Mouse (Mus musculus) ES-CJ7 (cell line): ENCODE data around the gene Gpc6.

Source experiments
- DNase-seq: peaks from one replicate; pipeline ENCODE4 v3.0.0; 2011; ENCODE audit warnings: low read depth, low spot score

The Gpc6 gene

DNA sequence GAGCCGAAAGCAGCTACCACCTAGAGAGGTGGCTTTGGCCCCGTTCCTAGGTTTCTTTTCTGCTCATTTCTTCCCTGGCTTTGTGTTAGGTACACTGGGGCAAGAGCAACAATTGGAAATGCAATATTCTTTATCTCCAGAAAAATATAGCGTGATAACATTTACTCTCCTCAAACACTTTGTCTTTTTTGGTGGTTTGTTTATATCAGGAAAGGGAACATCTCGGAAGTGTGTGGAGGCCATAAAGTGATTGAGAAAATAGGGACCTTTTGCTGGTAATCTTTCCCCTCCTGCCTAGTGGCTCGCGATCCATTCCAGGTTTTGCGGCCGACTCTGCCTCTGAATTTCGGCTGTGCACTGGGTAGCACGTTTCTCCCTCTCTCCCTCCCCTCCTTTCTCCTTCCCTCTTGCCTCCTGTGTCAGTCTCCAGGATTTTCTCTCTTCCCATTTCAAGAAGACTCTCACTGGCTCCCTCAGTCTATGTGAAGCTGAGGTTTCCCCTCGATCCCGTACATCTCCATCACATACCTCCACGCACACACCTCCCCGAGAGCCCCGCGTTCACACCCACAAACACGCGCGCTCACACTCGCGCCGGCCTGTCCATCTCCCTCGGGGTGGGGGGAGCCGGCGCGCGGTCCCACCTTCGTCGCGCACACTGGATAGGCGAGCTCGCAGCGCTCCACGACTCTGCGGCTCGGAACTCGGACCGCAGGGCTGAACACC is at the start of gene Gpc6:
TSS of gene Gpc6 (plus strand) at position 440 of the 726 bp plus-strand sequence.
- DNase-seq = peak; percentile 87

DNA sequence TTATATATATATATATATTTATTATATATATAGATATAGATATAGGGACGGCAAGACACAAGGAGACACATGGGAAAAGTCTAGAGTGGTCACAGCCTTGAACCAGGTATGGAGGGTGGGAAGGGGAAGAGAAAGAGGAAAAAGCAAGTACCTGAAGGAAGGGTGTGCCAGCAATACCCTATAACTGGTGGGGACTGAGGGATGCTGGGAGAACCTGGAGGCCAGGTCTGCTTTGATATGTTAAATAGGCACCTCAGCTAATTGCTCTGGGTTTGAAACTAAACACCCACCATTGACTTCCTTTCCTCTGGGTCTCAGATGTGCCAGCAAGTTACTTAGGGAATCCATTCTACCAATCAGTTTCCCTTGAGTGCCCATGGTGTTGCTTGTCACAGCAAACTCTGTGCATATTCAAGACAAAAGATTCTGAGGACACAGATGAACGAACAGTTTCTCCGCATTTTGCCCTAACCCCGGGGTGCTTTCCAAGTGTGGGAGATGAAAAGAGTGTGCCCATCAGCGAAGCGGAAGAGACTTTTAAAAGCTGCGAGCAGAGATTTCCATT is 42.6 kb upstream of the Gpc6 start:
- peak; percentile 55 for DNase-seq

DNA sequence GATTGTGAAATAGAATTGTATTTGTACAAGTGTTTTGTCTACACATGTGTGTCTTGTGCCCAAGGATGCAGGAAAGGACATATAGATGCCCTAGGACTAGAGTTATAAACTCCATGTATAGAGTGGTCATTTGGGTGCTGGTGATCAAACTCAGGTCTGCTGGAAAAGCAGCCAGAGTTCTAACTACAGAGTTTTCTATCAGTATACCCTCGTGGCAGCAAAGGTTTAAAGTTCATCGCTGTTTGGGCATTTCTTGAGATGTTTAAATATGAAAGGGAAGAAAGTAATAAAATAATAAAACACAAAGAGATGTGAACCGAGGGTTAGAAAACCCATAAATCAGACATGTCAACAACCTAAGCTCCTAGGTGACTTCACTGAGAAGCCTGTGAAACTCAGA is 30.8 kb upstream of the Gpc6 start:
- DNase-seq = no peak

DNA sequence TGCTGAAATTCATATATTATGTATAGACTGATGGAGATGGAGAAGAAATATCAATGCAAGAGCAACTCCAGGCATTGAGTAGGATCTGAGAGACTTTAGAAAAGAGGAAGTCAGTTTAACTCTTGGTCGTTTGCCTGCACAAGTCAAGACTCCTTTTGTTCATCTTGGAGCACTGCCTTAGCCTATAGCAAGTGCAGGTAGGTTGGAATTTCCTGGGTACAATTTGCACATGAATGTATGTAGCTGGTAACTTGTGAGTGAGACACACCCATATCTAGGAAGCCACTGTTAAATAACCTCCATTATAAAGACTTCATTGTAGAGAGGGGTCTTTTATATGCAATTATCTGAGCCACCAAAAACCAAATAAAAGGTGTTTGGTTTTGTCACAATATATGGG is 27.1 kb upstream of the Gpc6 start:
- DNase-seq = peak; percentile 87

DNA sequence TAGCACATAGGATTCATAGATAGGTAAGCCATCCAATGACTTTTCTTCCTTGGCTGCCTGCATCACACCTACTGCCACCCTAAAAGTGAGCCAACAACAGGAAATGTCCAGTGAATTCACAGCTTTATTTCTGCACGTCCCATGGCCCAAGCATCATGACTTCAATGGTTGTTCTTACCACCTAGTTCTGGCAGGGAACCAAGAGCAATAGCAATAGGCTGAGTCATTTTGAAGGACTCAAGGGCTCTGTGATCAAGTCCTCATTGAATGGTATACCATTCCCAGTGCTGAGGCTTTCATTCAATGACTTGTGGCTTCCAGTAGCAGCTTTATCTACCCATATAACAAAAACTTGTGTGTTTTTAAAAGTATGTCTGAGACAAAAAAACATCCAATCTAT is 13.3 kb upstream of the Gpc6 start:
- DNase-seq = no peak

DNA sequence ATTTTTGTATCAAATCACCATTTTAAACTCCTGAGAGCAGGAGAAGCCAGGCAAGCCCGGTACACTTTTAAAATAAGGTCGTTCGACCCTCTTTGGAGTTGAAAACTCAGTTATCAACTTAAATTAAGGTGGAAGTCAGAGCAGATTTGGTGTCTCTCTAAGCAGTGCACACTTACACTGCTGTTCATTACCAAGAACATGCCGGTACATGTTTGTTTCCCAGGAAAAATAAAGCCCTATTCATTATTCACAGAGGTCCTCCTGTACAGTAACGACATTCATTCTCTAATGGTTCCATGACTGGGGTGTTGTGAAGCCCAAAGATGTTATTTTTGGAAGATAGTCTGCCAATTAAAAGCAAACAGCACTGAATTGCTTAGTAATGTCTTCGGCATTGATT is 8.2 kb upstream of the Gpc6 start:
- no peak for DNase-seq

DNA sequence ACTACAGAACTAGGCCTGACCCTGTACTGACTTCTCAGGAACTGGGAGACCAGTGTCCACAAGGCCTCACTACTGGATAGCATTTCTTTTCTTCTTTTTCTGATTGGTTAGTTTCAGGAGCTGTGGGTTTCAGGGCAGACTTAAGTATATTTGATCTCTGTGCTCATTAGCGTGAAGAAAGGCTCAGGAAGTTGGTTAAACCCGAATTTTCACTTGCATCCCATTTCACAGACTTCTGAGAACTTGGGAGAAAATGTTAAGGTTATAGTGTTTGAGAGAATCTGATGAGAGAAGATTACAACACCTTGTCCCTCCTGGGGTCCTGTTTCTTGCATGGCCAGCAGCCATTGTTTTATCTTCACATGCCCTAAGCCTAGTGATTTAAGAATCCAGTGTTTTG is 849 bp upstream of the Gpc6 start:
- no peak for DNase-seq

DNA sequence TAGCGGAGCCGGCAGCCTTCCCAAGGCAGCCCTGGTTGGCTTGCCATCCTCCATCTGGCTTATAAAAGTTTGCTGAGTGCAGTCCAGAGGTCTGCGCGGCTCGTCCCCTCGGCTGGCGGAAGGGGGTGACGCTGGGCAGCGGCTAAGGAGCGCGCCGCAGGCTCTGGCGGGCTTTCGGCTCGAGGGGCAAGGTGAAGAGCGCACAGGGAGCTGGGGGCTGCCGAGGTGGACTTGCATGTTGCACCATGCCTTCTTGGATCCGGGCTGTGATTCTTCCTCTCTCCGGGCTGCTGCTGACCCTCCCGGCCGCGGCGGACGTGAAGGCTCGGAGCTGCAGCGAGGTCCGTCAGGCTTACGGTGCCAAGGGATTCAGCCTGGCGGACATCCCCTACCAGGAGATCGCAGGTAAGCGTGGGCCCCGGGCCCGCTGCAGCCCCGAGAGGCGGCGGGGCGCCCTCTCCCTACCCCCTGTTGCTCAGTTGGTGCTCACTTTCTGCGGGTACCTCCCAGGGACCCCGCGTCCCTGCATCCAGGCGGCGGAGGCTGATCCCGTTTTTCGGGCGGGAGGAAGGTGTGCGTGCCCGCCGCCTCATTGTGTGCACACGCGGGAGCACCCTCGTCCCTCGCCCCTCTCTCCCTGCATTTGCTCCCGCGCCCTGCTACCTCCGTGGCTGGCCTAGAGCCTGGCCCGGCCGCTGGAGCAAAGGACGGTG is 732 bp downstream of the Gpc6 start:
- DNase-seq = peak; percentile 25

GRCm38 (mm10) chr14:116926404-116927171 is 1.5 kb downstream of the Gpc6 start:
- peak; percentile 84 for DNase-seq

DNA sequence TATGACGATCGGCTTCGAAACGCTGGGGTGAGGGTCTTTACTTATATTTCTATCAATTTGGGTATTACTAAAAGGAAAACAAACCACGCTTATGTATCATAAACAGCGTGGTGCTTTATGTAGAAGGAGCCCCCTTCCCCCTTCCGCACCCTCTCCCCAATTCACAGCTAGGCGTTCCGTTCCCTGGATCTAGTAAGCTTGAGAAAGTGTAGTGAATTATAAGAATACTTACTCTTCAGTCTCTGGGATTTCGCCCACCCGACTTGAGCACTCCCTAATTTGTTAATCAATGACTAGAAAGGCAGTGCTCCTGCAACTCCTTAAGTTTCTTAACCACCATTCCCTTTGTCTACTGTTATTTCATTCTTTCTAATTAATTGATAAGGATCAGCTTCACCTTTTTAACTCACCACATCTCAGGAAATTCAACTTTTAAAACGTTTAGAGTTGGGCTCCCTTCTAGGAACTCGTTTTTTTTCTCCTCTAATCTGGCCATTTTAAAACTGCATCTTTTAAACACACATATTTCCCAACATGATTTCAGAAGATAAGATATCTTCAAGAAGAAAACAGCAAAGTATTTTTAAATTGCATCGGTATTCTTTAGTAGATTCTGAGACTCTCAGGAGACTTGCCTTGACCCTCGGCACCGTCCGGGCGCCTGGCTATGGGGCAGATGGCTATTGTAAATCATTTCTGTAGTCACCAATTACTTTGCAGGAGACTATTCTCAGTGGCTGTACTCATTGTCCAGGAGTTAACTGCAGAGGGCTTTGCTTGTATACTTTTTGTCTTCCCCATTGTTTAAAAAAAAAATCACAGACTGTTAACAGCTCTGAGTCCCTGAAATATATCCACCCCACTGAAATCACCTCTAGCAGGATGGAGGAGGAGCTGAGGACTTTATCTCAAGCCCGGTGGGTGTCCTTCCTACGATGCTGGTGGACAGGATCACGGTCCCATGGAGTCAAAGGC is 2.5 kb downstream of the Gpc6 start:
- peak; percentile 48 for DNase-seq

GRCm38 (mm10) chr14:116928395-116928794 is 3.3 kb downstream of the Gpc6 start:
- DNase-seq = no peak

GRCm38 (mm10) chr14:116928796-116929529 is 3.8 kb downstream of the Gpc6 start:
- no peak for DNase-seq

GRCm38 (mm10) chr14:116933825-116934224 is 8.7 kb downstream of the Gpc6 start:
- DNase-seq = peak; percentile 79

GRCm38 (mm10) chr14:116937910-116938560 is 12.9 kb downstream of the Gpc6 start:
- no peak for DNase-seq

- DNase-seq = no peak
Observed at GRCm38 (mm10) chr14:116938735-116939134, 13.6 kb downstream of the Gpc6 start.

DNA sequence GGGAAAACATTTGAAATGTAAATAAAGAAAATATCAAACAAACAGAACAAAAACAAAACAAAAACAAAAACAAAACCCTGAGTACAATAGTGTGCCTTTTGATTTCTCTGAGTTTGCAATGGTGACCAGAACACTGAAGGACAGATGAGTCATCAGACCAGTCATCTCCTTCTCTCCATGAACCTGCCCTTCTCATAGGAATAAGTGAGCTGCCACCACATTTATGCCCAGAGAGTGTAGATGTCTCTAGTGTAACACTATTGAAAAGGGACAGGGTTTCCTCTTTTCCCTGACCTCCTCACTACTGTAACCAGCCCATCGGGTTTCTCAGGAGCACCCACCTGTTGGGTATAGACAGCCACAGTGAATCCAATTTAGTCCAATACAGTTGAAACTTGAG is 14.4 kb downstream of the Gpc6 start:
- DNase-seq = no peak

GRCm38 (mm10) chr14:116941772-116942171 is 16.7 kb downstream of the Gpc6 start:
- no peak for DNase-seq

DNA sequence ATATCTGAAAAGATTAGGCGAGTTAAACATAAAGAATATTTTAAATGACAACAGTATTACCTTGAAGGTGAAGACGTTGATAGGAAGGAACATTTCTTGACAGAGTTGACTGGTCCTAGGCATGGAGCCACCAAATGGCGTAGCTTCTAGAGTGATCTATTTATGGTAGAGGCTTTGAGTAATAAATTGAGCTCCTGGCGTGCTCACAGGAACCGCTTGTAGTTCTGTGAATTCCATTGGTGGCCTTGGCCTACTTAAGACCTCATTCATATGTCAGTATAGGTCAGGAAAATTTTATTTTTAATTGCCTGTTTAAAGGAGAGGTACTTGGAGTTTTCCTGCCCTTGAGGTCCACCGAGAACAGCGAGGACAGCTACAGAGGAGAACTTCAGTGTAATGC is 18.6 kb downstream of the Gpc6 start:
- no peak for DNase-seq

GRCm38 (mm10) chr14:116945975-116946374 is 20.9 kb downstream of the Gpc6 start:
- DNase-seq = no peak

DNA sequence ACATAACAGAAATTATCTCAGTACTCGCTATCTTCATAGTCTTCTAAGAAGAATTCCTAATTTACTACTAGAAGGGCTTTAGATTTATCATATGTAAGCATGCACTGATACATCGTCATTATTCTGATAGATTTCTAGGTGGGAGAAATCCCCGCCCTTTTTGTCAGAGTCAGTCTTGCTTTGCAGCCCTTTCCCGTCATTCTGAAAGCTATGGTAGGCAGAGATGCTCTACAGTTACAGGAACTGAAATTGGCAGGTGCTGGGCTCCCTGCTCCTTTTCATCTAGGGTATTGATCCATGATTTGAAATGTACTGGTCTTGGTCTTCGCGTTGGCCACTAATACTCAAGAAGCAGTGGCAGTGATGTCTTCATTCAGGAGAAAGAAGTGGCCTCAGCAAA is 22.3 kb downstream of the Gpc6 start:
- no peak for DNase-seq
